Mouse (Mus musculus) cerebellum, adult 9-11 months (tissue): ENCODE data around the gene Ctbs.

Experiments used
- DNase-seq: peaks from one replicate; pipeline ENCODE4 v3.0.0; 2022

Gene Ctbs

GRCm38 (mm10) chr3:146499431-146500002, 49.9 kb downstream of the Ctbs start, which contains the start of the genes Spata1 and Gng5:
Gene Spata1, minus strand, starts transcription at chr3:146499753.
Gene Gng5, plus strand, starts transcription at chr3:146499807.
- peak; percentile 26 for DNase-seq

- peak; percentile 15 for DNase-seq
Measured at GRCm38 (mm10) chr3:146500003-146500809, 50.6 kb downstream of the Ctbs start.

- no peak for DNase-seq
Measured at GRCm38 (mm10) chr3:146500810-146501201, 51.2 kb downstream of the Ctbs start.

- no peak for DNase-seq
Measured at GRCm38 (mm10) chr3:146501601-146502123, 52.1 kb downstream of the Ctbs start.

- no peak for DNase-seq
Measured at GRCm38 (mm10) chr3:146506711-146507110, 57.1 kb downstream of the Ctbs start.
